Mouse (Mus musculus) erythroid progenitor cell, adult 5-6 weeks (primary cell): ENCODE results near the gene Setd1a. TPM values are rescaled to one million over a fixed set of nuclear protein-coding genes. Genes with fewer than 3 reads are reported as not detected.
"Not testable (repeated sequence)": the region's sequence is repeated elsewhere in the genome, so short reads cannot be mapped to it uniquely, and the experiment has no call there.

Experiments
- ATAC-seq: replicated peaks from 2 replicates; pipeline ENCODE4 v1.8.0; 2016; ENCODE audit warnings: moderate number of reproducible peaks, mild to moderate bottlenecking, moderate TSS enrichment, inconsistent platforms; ENCODE audit not compliant: poor library complexity, low FRiP score, severe bottlenecking
- total RNA-seq, 2 experiments: library from RNA; stranded (forward) in 1 of 2; stranded (reverse) in 1 of 2; fragments of 150-400 nt in 1 of 2; fragments of 186-747, 209-891 nt in 1 of 2; gene quantifications; 2 replicates each; pipeline versions ENCODE4 v1.2.3 to v1.2.4; 2015 to 2017; ENCODE audit warnings: low replicate concordance in 2 of 2

Setd1a gene
- total RNA-seq, 2 experiments from 2014 or later = 14.8 to 38.1 TPM

GRCm38 (mm10) chr7:127822494-127822893, 46.0 kb downstream of the Setd1a start:
- no peak for ATAC-seq

DNA sequence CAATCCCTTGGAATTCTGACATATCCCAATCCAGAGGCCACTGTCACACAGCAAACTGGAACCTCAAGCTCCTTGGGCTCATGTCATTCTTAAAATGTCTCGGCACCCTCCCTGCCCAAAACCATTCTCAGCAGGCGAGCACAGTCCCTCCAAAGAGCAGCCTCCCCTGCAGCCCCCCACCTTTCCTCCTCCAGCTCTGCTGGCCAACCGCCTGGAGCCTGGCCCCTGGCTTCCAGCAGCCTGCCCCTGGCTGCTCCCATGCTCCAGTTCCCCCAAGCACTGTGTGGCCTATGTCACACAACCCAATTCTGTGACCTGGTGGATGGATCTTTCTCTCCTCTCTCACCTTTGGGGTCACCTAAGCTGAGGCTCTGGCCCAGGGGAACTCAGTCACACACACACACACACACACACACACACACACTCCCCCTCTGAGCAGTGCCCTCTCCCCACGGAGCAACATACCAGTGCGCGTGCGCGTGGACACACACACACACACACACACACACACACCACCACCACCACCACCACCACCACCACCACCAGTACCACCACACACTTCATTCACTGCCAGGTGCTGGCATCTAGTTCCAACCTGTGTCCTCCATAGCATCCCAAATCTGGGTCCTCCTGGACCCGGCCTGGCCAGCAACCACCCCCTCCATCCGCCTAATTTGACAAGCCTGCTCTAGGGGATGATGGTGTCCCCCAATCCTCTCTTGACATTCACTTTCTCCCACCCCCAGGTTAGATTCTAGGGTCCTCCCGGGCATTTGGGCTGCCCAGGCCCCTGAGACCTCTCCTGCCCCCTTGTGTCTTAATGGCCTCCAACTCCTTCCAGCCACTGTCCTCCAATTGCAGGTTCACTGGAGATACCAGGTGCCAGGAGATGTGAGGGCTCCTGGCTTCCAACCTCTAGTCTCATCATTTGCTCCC, 47.0 kb downstream of the Setd1a start:
- no peak for ATAC-seq

DNA sequence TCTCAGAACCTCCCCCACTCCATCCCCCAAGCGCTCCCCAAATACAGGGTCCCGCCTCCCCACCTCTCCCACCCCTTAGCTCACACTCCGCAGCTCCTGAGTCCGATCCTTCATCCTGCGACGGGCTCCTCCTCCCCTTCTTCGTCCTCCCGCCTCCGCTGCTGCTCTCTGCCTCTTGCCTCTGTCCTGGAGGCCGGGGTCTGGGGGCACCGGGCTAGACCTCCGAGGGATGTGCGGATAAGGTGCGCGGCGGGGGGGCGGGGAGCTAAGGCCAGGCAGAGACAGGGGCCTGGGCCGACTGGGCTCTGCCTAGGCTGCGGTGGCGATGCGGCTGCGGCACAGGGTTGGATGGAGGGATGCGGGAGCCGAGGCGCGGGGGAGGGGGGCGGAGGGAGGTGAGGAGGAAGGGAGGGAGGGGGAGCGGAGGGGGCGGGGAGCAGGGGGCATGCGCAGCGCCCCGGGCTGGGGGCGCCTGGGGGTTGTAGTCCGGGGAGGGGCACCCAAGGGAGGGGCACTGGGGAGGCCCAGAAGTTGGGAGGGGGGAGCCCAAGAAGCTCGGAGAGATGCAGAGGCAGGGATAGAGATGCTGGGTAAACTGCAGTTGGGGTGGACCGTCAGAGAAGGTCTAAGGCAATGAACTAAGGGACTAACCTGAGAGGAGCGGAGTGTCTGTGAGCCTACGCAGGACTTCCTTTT, 47.9 kb downstream of the Setd1a start, which contains the start of the genes Stx4a and Stx1b:
Stx4a (plus strand) TSS at position 119 of the 696 bp plus-strand sequence.
Stx1b (minus strand) TSS at position 374 of the 696 bp plus-strand sequence.
- ATAC-seq = no peak

- ATAC-seq = no peak
These were observed 59.1 kb downstream of the Setd1a start for GRCm38 (mm10) chr7:127835550-127835949.

DNA sequence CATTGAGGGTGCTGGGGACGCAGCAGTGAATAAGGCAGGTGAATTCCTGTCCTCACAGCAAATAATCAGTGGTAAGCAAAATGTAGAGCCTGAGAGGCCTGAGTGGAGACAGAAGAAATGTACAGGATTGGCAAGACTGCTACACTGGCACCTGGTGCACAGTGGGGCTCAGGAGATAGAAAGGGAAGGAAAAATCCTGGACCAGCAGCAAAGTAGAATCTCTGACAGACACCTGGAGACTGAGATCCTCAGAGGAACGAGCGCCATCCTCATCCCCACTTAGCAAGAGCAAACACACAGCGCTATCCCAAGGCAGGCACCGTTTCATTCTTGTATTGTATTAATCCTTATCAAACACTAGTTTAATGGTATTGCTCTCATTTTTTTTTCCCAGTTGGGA, 61.0 kb downstream of the Setd1a start:
- no peak for ATAC-seq

DNA sequence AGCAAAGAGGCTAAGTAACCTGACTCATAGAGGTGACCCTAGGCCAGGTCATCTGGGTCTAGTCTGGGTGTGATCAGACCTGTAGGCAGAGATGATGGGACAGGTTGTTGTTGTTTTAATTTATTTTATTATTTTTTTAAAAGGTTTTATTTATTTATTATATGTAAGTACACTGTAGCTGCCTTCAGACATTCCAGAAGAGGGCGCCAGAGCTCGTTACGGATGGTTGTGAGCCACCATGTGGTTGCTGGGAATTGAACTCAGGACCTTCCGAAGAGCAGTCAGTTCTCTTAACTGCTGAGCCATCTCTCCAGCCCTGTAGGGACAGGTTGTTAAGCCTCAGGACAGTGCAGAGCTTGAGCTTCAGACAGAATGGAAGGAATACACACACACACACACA, 61.4 kb downstream of the Setd1a start:
- not testable (repeated sequence) for ATAC-seq

DNA sequence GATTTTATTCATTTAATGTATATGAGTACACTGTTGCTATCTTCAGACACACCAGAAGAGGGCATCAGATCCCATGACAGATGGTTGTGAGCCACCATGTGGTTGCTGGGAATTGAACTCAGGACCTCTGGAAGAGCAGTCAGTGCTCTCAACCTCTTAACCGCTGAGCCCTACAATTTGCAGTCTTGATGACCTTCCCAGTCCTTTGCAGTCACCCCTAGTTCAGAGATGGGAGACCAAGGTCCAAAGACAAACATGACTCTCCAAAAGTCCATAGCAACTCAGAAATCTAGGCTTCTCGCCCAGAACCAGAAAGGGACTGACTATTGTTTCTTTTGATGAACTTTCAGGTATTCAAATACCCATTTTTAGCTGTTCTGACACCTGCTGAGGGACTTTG, 63.6 kb downstream of the Setd1a start:
- not testable (repeated sequence) for ATAC-seq

- peak; percentile 41 for ATAC-seq
These were observed 64.4 kb downstream of the Setd1a start for GRCm38 (mm10) chr7:127840886-127841285.

DNA sequence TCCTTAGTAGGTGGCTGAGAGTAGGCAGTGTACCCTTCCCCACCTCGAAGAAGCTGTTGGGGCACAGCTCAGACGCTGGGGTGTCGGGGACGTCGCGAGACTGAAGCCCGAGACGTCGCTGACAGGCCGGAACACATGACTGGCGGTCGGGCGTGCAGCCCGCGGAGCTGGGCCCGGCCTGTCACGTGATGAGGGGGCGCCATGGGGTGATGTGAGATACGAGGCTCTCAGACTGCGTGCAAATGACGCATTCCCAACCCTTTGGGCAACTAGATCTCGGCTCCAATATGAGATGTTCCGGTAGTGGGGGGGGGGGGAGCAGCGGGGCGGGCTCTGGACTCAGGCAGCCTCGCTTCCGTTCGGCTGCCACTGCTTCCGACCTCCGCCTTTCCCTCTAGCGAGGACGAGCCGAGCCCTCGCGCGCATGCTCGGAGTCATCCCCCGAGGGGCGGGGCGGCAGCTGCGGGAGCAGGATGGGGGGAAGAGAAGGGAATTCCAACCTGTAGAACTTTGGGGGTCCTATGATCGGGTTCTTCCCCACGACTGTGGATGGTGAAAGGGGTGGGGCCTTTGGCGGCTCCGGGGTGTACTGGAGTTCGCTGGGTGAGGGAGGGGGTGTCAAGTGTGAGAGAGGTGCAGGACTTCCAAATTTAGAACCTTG, 65.0 kb downstream of the Setd1a start:
- ATAC-seq = peak; percentile 85

- peak; percentile 85 for ATAC-seq
These were observed 65.7 kb downstream of the Setd1a start for GRCm38 (mm10) chr7:127842001-127842718.

Other genes starting within 250 kb of the Setd1a start
- 6.5 TPM in 1 of 2 replicates, not detected in the other for gene Tmem265, start 215.3 kb upstream of the Setd1a start, total RNA-seq (2015; ENCODE audit: low replicate concordance)
- 1.3 TPM in 1 of 2 replicates, not detected in the other for gene Tmem265, start 215.3 kb upstream of the Setd1a start, total RNA-seq (2017; ENCODE audit: low replicate concordance)
- 58.7 and 76.0 TPM in 2 replicates for gene Phkg2, start 203.3 kb upstream of the Setd1a start, total RNA-seq (2015; ENCODE audit: low replicate concordance)
- 27.9 and 44.7 TPM in 2 replicates for gene Phkg2, start 203.3 kb upstream of the Setd1a start, total RNA-seq (2017; ENCODE audit: low replicate concordance)
- 21.8 and 32.1 TPM in 2 replicates for gene Ccdc189, start 188.1 kb upstream of the Setd1a start, total RNA-seq (2015; ENCODE audit: low replicate concordance)
- gene Ccdc189, start 188.1 kb upstream of the Setd1a start, total RNA-seq (2017; ENCODE audit: low replicate concordance) = 26.7 and 41.9 TPM in 2 replicates
- gene Rnf40, start 187.9 kb upstream of the Setd1a start, total RNA-seq (2015; ENCODE audit: low replicate concordance) = 22.0 and 49.9 TPM in 2 replicates
- gene Rnf40, start 187.9 kb upstream of the Setd1a start, total RNA-seq (2017; ENCODE audit: low replicate concordance) = 60.3 and 108 TPM in 2 replicates
- 2.2 and 5.4 TPM in 2 replicates for gene Zfp629, start 160.9 kb upstream of the Setd1a start, total RNA-seq (2015; ENCODE audit: low replicate concordance)
- 0.38 and 1.3 TPM in 2 replicates for gene Zfp629, start 160.9 kb upstream of the Setd1a start, total RNA-seq (2017; ENCODE audit: low replicate concordance)
- gene Bcl7c, start 67.7 kb upstream of the Setd1a start, total RNA-seq (2015; ENCODE audit: low replicate concordance) = 4.0 and 9.6 TPM in 2 replicates
- gene Bcl7c, start 67.7 kb upstream of the Setd1a start, total RNA-seq (2017; ENCODE audit: low replicate concordance) = 2.6 and 12.7 TPM in 2 replicates
- not detected in 2 replicates for gene Ctf1, start 63.9 kb upstream of the Setd1a start, total RNA-seq (2015; ENCODE audit: low replicate concordance)
- not detected in 2 replicates for gene Ctf1, start 63.9 kb upstream of the Setd1a start, total RNA-seq (2017; ENCODE audit: low replicate concordance)
- gene Ctf2, start 44.5 kb upstream of the Setd1a start, total RNA-seq (2015; ENCODE audit: low replicate concordance) = not detected in 2 replicates
- gene Ctf2, start 44.5 kb upstream of the Setd1a start, total RNA-seq (2017; ENCODE audit: low replicate concordance) = not detected in 2 replicates
- gene Fbxl19, start 32.1 kb upstream of the Setd1a start, total RNA-seq (2015; ENCODE audit: low replicate concordance) = 1.7 and 1.8 TPM in 2 replicates
- 1.5 and 3.6 TPM in 2 replicates for gene Fbxl19, start 32.1 kb upstream of the Setd1a start, total RNA-seq (2017; ENCODE audit: low replicate concordance)
- 2.5 and 5.4 TPM in 2 replicates for gene Orai3, start 6.9 kb upstream of the Setd1a start, total RNA-seq (2015; ENCODE audit: low replicate concordance)
- gene Orai3, start 6.9 kb upstream of the Setd1a start, total RNA-seq (2017; ENCODE audit: low replicate concordance) = 4.6 and 6.7 TPM in 2 replicates
- 8.6 and 10.9 TPM in 2 replicates for gene Gm49388, start 8.9 kb downstream of the Setd1a start, total RNA-seq (2015; ENCODE audit: low replicate concordance)
- 4.5 and 10.7 TPM in 2 replicates for gene Gm49388, start 8.9 kb downstream of the Setd1a start, total RNA-seq (2017; ENCODE audit: low replicate concordance)
- gene Hsd3b7, start 23.9 kb downstream of the Setd1a start, total RNA-seq (2015; ENCODE audit: low replicate concordance) = 5.8 TPM in 1 of 2 replicates, not detected in the other
- 2.6 and 3.5 TPM in 2 replicates for gene Hsd3b7, start 23.9 kb downstream of the Setd1a start, total RNA-seq (2017; ENCODE audit: low replicate concordance)
- gene Stx4a, start 47.6 kb downstream of the Setd1a start, total RNA-seq (2015; ENCODE audit: low replicate concordance) = 10.5 and 30.6 TPM in 2 replicates
- 12.7 and 13.3 TPM in 2 replicates for gene Stx4a, start 47.6 kb downstream of the Setd1a start, total RNA-seq (2017; ENCODE audit: low replicate concordance)
- not detected in 2 replicates for gene Stx1b, start 47.9 kb downstream of the Setd1a start, total RNA-seq (2015; ENCODE audit: low replicate concordance)
- 0.98 TPM in 1 of 2 replicates, not detected in the other for gene Stx1b, start 47.9 kb downstream of the Setd1a start, total RNA-seq (2017; ENCODE audit: low replicate concordance)
- gene Zfp646, start 99.6 kb downstream of the Setd1a start, total RNA-seq (2015; ENCODE audit: low replicate concordance) = 18.0 and 31.4 TPM in 2 replicates
- gene Zfp646, start 99.6 kb downstream of the Setd1a start, total RNA-seq (2017; ENCODE audit: low replicate concordance) = 34.3 and 47.1 TPM in 2 replicates
- gene Zfp668, start 100.2 kb downstream of the Setd1a start, total RNA-seq (2015; ENCODE audit: low replicate concordance) = 1.7 and 6.5 TPM in 2 replicates
- 3.2 and 16.5 TPM in 2 replicates for gene Zfp668, start 100.2 kb downstream of the Setd1a start, total RNA-seq (2017; ENCODE audit: low replicate concordance)
- gene Prss53, start 114.3 kb downstream of the Setd1a start, total RNA-seq (2015; ENCODE audit: low replicate concordance) = not detected in 2 replicates
- gene Prss53, start 114.3 kb downstream of the Setd1a start, total RNA-seq (2017; ENCODE audit: low replicate concordance) = 0.64 TPM in 1 of 2 replicates, not detected in the other
- not detected in 2 replicates for gene Gm21974, start 118.8 kb downstream of the Setd1a start, total RNA-seq (2015; ENCODE audit: low replicate concordance)
- gene Gm21974, start 118.8 kb downstream of the Setd1a start, total RNA-seq (2017; ENCODE audit: low replicate concordance) = not detected in 2 replicates
- 24.3 and 33.5 TPM in 2 replicates for gene Vkorc1, start 118.9 kb downstream of the Setd1a start, total RNA-seq (2015; ENCODE audit: low replicate concordance)
- gene Vkorc1, start 118.9 kb downstream of the Setd1a start, total RNA-seq (2017; ENCODE audit: low replicate concordance) = 2.1 and 5.9 TPM in 2 replicates
- gene Bckdk, start 127.4 kb downstream of the Setd1a start, total RNA-seq (2015; ENCODE audit: low replicate concordance) = 39.3 and 58.7 TPM in 2 replicates
- gene Bckdk, start 127.4 kb downstream of the Setd1a start, total RNA-seq (2017; ENCODE audit: low replicate concordance) = 9.7 and 17.3 TPM in 2 replicates
- gene Kat8, start 135.8 kb downstream of the Setd1a start, total RNA-seq (2015; ENCODE audit: low replicate concordance) = 8.0 and 18.0 TPM in 2 replicates
- gene Kat8, start 135.8 kb downstream of the Setd1a start, total RNA-seq (2017; ENCODE audit: low replicate concordance) = 12.9 and 16.7 TPM in 2 replicates
- not detected in 2 replicates for gene Prss8, start 153.4 kb downstream of the Setd1a start, total RNA-seq (2015; ENCODE audit: low replicate concordance)
- gene Prss8, start 153.4 kb downstream of the Setd1a start, total RNA-seq (2017; ENCODE audit: low replicate concordance) = not detected in 2 replicates
- gene Prss36, start 170.1 kb downstream of the Setd1a start, total RNA-seq (2015; ENCODE audit: low replicate concordance) = 3.8 TPM in 1 of 2 replicates, not detected in the other
- not detected in 2 replicates for gene Prss36, start 170.1 kb downstream of the Setd1a start, total RNA-seq (2017; ENCODE audit: low replicate concordance)
- 125 and 187 TPM in 2 replicates for gene Fus, start 190.8 kb downstream of the Setd1a start, total RNA-seq (2015; ENCODE audit: low replicate concordance)
- gene Fus, start 190.8 kb downstream of the Setd1a start, total RNA-seq (2017; ENCODE audit: low replicate concordance) = 81.2 and 118 TPM in 2 replicates
- 12.2 and 56.9 TPM in 2 replicates for gene Pycard, start 217.2 kb downstream of the Setd1a start, total RNA-seq (2015; ENCODE audit: low replicate concordance)
- gene Pycard, start 217.2 kb downstream of the Setd1a start, total RNA-seq (2017; ENCODE audit: low replicate concordance) = 2.2 and 5.7 TPM in 2 replicates
- gene Trim72, start 227.3 kb downstream of the Setd1a start, total RNA-seq (2015; ENCODE audit: low replicate concordance) = not detected in 2 replicates
- gene Trim72, start 227.3 kb downstream of the Setd1a start, total RNA-seq (2017; ENCODE audit: low replicate concordance) = not detected in 2 replicates